Mouse (Mus musculus): ENCODE measurements around the gene B4galt5. TPM values are rescaled to one million over a fixed set of nuclear protein-coding genes. Genes with fewer than 3 reads are reported as not detected.

The B4galt5 gene
- polyA plus RNA-seq, 1 experiment from 2014 or later, result 34.2 TPM

GRCm38 (mm10) chr2:167342876-167343275 lies 6.1 kb downstream of the B4galt5 start:
- ATAC-seq (ENCODE audit: low FRiP score, low read depth), result no peak
- Histone ChIP-seq H3K27ac (replicated peaks) (no peak overlapping the region), H3K4me3 (no peak overlapping the region), H3K27me3 (no peaks in the 10 kb centered on the region), H3K4me1 (replicated peaks) (peaks cover 27% of the 10 kb centered on the region), H3K36me3 (no peaks in the 10 kb centered on the region), H3K9ac (no peak overlapping the region), H3K4me2 (no peak overlapping the region), H3K9me3 (no peaks in the 10 kb centered on the region)
- WGBS, result 45% methylated on average over 6 of the region's 6 CpGs

- H3K4me1 ChIP-seq (replicated peaks), result peaks cover 13% of the 10 kb centered on the region
- no peak overlapping the region for H3K4me2 ChIP-seq
- H3K27ac ChIP-seq (replicated peaks), result no peak overlapping the region
- 71% methylated on average over 2 of the region's 2 CpGs for WGBS
- no peaks in the 10 kb centered on the region for H3K36me3 ChIP-seq
- no peaks in the 10 kb centered on the region for H3K27me3 ChIP-seq
- no peak overlapping the region for H3K4me3 ChIP-seq
- 0 out of 2 replicates have a peak overlapping the region, but pooled peaks have one; percentile 6 for H3K9ac ChIP-seq
- no peaks in the 10 kb centered on the region for H3K9me3 ChIP-seq
- ATAC-seq (ENCODE audit: low FRiP score, low read depth), result no peak
Measured at GRCm38 (mm10) chr2:167337580-167337979, 11.4 kb downstream of the B4galt5 start.

- Histone ChIP-seq H3K9me3 (no peaks in the 10 kb centered on the region), H3K36me3 (no peaks in the 10 kb centered on the region), H3K27ac (replicated peaks) (no peak overlapping the region), H3K27me3 (no peaks in the 10 kb centered on the region), H3K4me2 (no peak overlapping the region), H3K4me1 (replicated peaks) (peaks cover 14% of the 10 kb centered on the region), H3K9ac (no peak overlapping the region), H3K4me3 (no peak overlapping the region)
- WGBS, result 59% methylated on average over 3 of the region's 3 CpGs
- 0 out of 2 replicates have a peak, but pooled peaks have one; percentile 8 for ATAC-seq (ENCODE audit: low FRiP score, low read depth)
Measured at GRCm38 (mm10) chr2:167337214-167337512, 11.8 kb downstream of the B4galt5 start.

- H3K27ac ChIP-seq (replicated peaks), result no peak overlapping the region
- H3K9me3 ChIP-seq, result no peaks in the 10 kb centered on the region
- ATAC-seq (ENCODE audit: low FRiP score, low read depth), result peak; percentile 42
- peaks cover 19% of the 10 kb centered on the region for H3K4me1 ChIP-seq (replicated peaks)
- no peaks in the 10 kb centered on the region for H3K27me3 ChIP-seq
- no peak overlapping the region for H3K9ac ChIP-seq
- 62% methylated on average over 10 of the region's 10 CpGs for WGBS
- no peak overlapping the region for H3K4me2 ChIP-seq
- H3K4me3 ChIP-seq, result no peak overlapping the region
- no peaks in the 10 kb centered on the region for H3K36me3 ChIP-seq
Measured at GRCm38 (mm10) chr2:167336384-167337213, 12.4 kb downstream of the B4galt5 start.

- Histone ChIP-seq H3K9me3 (no peaks in the 10 kb centered on the region), H3K4me2 (no peak overlapping the region), H3K27ac (replicated peaks) (no peak overlapping the region), H3K27me3 (no peaks in the 10 kb centered on the region), H3K4me1 (replicated peaks) (peaks cover 35% of the 10 kb centered on the region), H3K9ac (no peak overlapping the region), H3K4me3 (no peak overlapping the region), H3K36me3 (no peaks in the 10 kb centered on the region)
- 86% methylated on average over 9 of the region's 9 CpGs for WGBS
- no peak for ATAC-seq (ENCODE audit: low FRiP score, low read depth)
Measured at GRCm38 (mm10) chr2:167335066-167335465, 13.9 kb downstream of the B4galt5 start.

- H3K4me1 ChIP-seq (replicated peaks), result peaks cover 37% of the 10 kb centered on the region
- no peak overlapping the region for H3K9ac ChIP-seq
- no peaks in the 10 kb centered on the region for H3K36me3 ChIP-seq
- H3K4me2 ChIP-seq, result no peak overlapping the region
- H3K27me3 ChIP-seq, result no peaks in the 10 kb centered on the region
- H3K4me3 ChIP-seq, result no peak overlapping the region
- ATAC-seq (ENCODE audit: low FRiP score, low read depth), result no peak
- no peak overlapping the region for H3K27ac ChIP-seq (replicated peaks)
- 84% methylated on average over 4 of the region's 4 CpGs for WGBS
- H3K9me3 ChIP-seq, result no peaks in the 10 kb centered on the region
Measured at GRCm38 (mm10) chr2:167334312-167334711, 14.7 kb downstream of the B4galt5 start.

- H3K9me3 ChIP-seq, result no peaks in the 10 kb centered on the region
- WGBS, result 58% methylated on average over 6 of the region's 6 CpGs
- H3K4me3 ChIP-seq, result no peak overlapping the region
- no peak overlapping the region for H3K9ac ChIP-seq
- no peaks in the 10 kb centered on the region for H3K27me3 ChIP-seq
- no peak overlapping the region for H3K4me2 ChIP-seq
- no peak overlapping the region for H3K27ac ChIP-seq (replicated peaks)
- H3K4me1 ChIP-seq (replicated peaks), result peaks cover 37% of the 10 kb centered on the region
- H3K36me3 ChIP-seq, result no peaks in the 10 kb centered on the region
- ATAC-seq (ENCODE audit: low FRiP score, low read depth), result no peak
Measured at GRCm38 (mm10) chr2:167333450-167333849, 15.5 kb downstream of the B4galt5 start.

- Histone ChIP-seq H3K27ac (replicated peaks) (no peak overlapping the region), H3K4me3 (no peak overlapping the region)
Measured at GRCm38 (mm10) chr2:167332336-167332987, 16.5 kb downstream of the B4galt5 start.

GRCm38 (mm10) chr2:167331432-167331921 lies 17.5 kb downstream of the B4galt5 start:
- peaks cover 27% of the 10 kb centered on the region for H3K4me1 ChIP-seq (replicated peaks)
- H3K4me3 ChIP-seq, result no peak overlapping the region
- H3K9me3 ChIP-seq, result no peaks in the 10 kb centered on the region
- WGBS, result 7% methylated on average over 5 of the region's 5 CpGs
- H3K27me3 ChIP-seq, result no peaks in the 10 kb centered on the region
- no peak overlapping the region for H3K4me2 ChIP-seq
- H3K36me3 ChIP-seq, result no peaks in the 10 kb centered on the region
- H3K9ac ChIP-seq, result no peak overlapping the region
- ATAC-seq (ENCODE audit: low FRiP score, low read depth), result peak; percentile 57; the same call in 1 of the 2 replicates
- peak overlapping the region; percentile 52 for H3K27ac ChIP-seq (replicated peaks)

More at GRCm38 (mm10) chr2:167332336-167332987, 16.5 kb downstream of the B4galt5 start:
- Histone ChIP-seq H3K27me3 (no peaks in the 10 kb centered on the region), H3K9ac (no peak overlapping the region), H3K4me2 (no peak overlapping the region), H3K9me3 (no peaks in the 10 kb centered on the region), H3K36me3 (no peaks in the 10 kb centered on the region), H3K4me1 (replicated peaks) (peaks cover 34% of the 10 kb centered on the region)
- WGBS, result 80% methylated on average over 7 of the region's 7 CpGs
- no peak for ATAC-seq (ENCODE audit: low FRiP score, low read depth)

- no peak for ATAC-seq (ENCODE audit: low FRiP score, low read depth)
- Histone ChIP-seq H3K27ac (replicated peaks) (no peak overlapping the region), H3K36me3 (no peaks in the 10 kb centered on the region), H3K27me3 (no peaks in the 10 kb centered on the region), H3K9me3 (no peaks in the 10 kb centered on the region), H3K9ac (no peak overlapping the region), H3K4me3 (no peak overlapping the region), H3K4me1 (replicated peaks) (peaks cover 27% of the 10 kb centered on the region), H3K4me2 (no peak overlapping the region)
- WGBS, result 57% methylated on average over 5 of the region's 5 CpGs
Measured at GRCm38 (mm10) chr2:167330581-167330980, 18.4 kb downstream of the B4galt5 start.

- Histone ChIP-seq H3K36me3 (no peaks in the 10 kb centered on the region), H3K4me2 (no peak overlapping the region), H3K9me3 (no peaks in the 10 kb centered on the region), H3K4me1 (replicated peaks) (peaks cover 29% of the 10 kb centered on the region), H3K27ac (replicated peaks) (no peak overlapping the region), H3K27me3 (no peaks in the 10 kb centered on the region), H3K9ac (no peak overlapping the region), H3K4me3 (no peak overlapping the region)
- no peak for ATAC-seq (ENCODE audit: low FRiP score, low read depth)
- 95% methylated on average over 9 of the region's 9 CpGs for WGBS
Measured at GRCm38 (mm10) chr2:167329478-167330262, 19.3 kb downstream of the B4galt5 start.

- no peaks in the 10 kb centered on the region for H3K36me3 ChIP-seq
- no peak overlapping the region for H3K9ac ChIP-seq
- H3K27me3 ChIP-seq, result no peaks in the 10 kb centered on the region
- H3K4me1 ChIP-seq (replicated peaks), result peaks cover 33% of the 10 kb centered on the region
- no peak overlapping the region for H3K4me3 ChIP-seq
- H3K4me2 ChIP-seq, result no peak overlapping the region
- no peak overlapping the region for H3K27ac ChIP-seq (replicated peaks)
- no peaks in the 10 kb centered on the region for H3K9me3 ChIP-seq
- ATAC-seq (ENCODE audit: low FRiP score, low read depth), result no peak
- 84% methylated on average over 6 of the region's 6 CpGs for WGBS
Measured at GRCm38 (mm10) chr2:167328340-167328739, 20.6 kb downstream of the B4galt5 start.

Measured in hindbrain, embryonic 15.5 days (tissue).